27 mouse cellular contexts compared by ENCODE assay signal in the genomic region with DNA sequence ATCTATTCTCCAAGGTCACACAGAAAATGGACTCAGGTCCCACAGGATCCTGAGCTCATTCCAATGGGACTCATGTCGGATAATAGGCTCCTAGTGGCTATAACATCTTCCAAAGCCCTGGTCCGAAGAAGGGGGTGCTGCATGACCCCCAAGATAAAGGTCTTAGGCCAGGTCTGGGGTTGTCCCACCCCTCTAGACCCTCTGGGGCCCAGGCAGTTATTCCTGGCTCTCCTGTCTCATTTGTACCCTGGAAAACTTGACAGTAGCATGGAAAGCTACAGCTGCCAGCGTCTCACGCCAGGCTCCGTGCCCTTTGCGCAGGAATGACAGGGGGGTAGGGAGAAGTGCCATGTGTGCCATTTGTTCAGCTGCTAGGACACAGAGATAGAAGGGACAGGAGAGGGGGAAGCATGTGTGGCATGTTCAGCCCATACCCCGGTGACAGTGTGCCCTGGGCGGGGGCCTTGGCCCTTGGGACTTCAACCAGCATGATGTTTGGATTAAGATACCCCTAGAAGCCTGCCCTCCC. TPM values are rescaled to one million over a fixed set of nuclear protein-coding genes. Genes with fewer than 3 reads are reported as not detected.
A peak's percentile ranks its signal among the peaks of the same experiment; 100 is the strongest.
DNase-seq lines count a peak whose midpoint lies in the region; ATAC-seq and TF ChIP-seq lines count a peak whose summit lies in the region.
"Had no signal": no experiment of that assay in that cellular context is flagged by ENCODE, and none has a peak within 500 bp of the region (broad histone marks: within the 10 kb centered on the region; RNA-seq: fewer than 3 reads in every experiment).

No protein-coding gene starts in this region.

- no peaks in the 10 kb centered on the region for H3K36me3 ChIP-seq in liver, adult 2 months (ENCODE audit: control insufficient read depth, insufficient read depth, low read length)
- H3K36me3 ChIP-seq in liver, postnatal 0 days (replicated peaks; ENCODE audit: insufficient read depth, low read length), result no peaks in the 10 kb centered on the region
- H3K36me3 ChIP-seq in heart, embryonic 12.5 days, result peaks cover 10% of the 10 kb centered on the region
- no peaks in the 10 kb centered on the region for H3K36me3 ChIP-seq in lung, postnatal 0 days (ENCODE audit: insufficient read depth, low read length)
- H3K36me3 ChIP-seq in forebrain, embryonic 14.5 days (ENCODE audit: control insufficient read depth, insufficient read depth, low read length), result no peaks in the 10 kb centered on the region
- H3K36me3 ChIP-seq: hindbrain, embryonic 15.5 days; limb, embryonic 13.5 days; liver, embryonic 15.5 days; midbrain, embryonic 10.5 days; stomach, embryonic 15.5 days had no signal

- peaks cover 23% of the 10 kb centered on the region for H3K4me1 ChIP-seq in liver, adult 2 months (ENCODE audit: control insufficient read depth, insufficient read depth, low read length)
- peaks cover 3% of the 10 kb centered on the region; the same call in 1 of the 2 replicates for H3K4me1 ChIP-seq in liver, postnatal 0 days (ENCODE audit: insufficient read depth)
- H3K4me1 ChIP-seq in heart, embryonic 12.5 days (replicated peaks), result peaks cover 74% of the 10 kb centered on the region
- H3K4me1 ChIP-seq in lung, postnatal 0 days (ENCODE audit: insufficient read depth, low read depth, low read length), result no peaks in the 10 kb centered on the region; the same call in 1 of the 2 replicates
- H3K4me1 ChIP-seq in forebrain, embryonic 14.5 days (ENCODE audit: control insufficient read depth, insufficient read depth, low read length), result no peaks in the 10 kb centered on the region
- H3K4me1 ChIP-seq: hindbrain, embryonic 15.5 days; liver, embryonic 15.5 days had no signal

- H3K4me3 ChIP-seq in liver, adult 2 months (ENCODE audit: insufficient read depth, low read depth, low read length), result no peak overlapping the region
- H3K4me3 ChIP-seq in liver, postnatal 0 days (ENCODE audit: low read depth, low read length), result no peak overlapping the region
- H3K4me3 ChIP-seq in heart, embryonic 12.5 days, result no peak overlapping the region
- H3K4me3 ChIP-seq in lung, postnatal 0 days (ENCODE audit: low read depth, low read length), result no peak overlapping the region
- H3K4me3 ChIP-seq in forebrain, embryonic 14.5 days (ENCODE audit: low read depth, low read length), result no peak overlapping the region
- H3K4me3 ChIP-seq: erythroblast, embryonic 14.5 days; hindbrain, embryonic 15.5 days; limb, embryonic 13.5 days; liver, embryonic 15.5 days; midbrain, embryonic 10.5 days; stomach, embryonic 15.5 days had no signal

- no peaks in the 10 kb centered on the region for H3K27me3 ChIP-seq in liver, adult 2 months (ENCODE audit: control insufficient read depth, insufficient read depth, low read length)
- H3K27me3 ChIP-seq in liver, postnatal 0 days (ENCODE audit: insufficient read depth, low read length), result no peaks in the 10 kb centered on the region
- H3K27me3 ChIP-seq in heart, embryonic 12.5 days (replicated peaks), result no peaks in the 10 kb centered on the region
- H3K27me3 ChIP-seq in lung, postnatal 0 days (replicated peaks; ENCODE audit: insufficient read depth, low read length), result no peaks in the 10 kb centered on the region
- H3K27me3 ChIP-seq in forebrain, embryonic 14.5 days (replicated peaks; ENCODE audit: control insufficient read depth, insufficient read depth, low read length), result no peaks in the 10 kb centered on the region
- H3K27me3 ChIP-seq: hindbrain, embryonic 15.5 days; limb, embryonic 13.5 days; liver, embryonic 15.5 days; stomach, embryonic 15.5 days had no signal

- no peaks in the 10 kb centered on the region for H3K79me2 ChIP-seq in liver, adult 2 months (ENCODE audit: control insufficient read depth, insufficient read depth, low read length)

- H3K9ac ChIP-seq in liver, adult 2 months (ENCODE audit: low read depth, low read length), result no peak overlapping the region
- no peak overlapping the region for H3K9ac ChIP-seq in liver, postnatal 0 days (replicated peaks)
- no peak overlapping the region for H3K9ac ChIP-seq in heart, embryonic 12.5 days
- no peak overlapping the region for H3K9ac ChIP-seq in lung, postnatal 0 days (replicated peaks; ENCODE audit: low read depth)
- no peak overlapping the region for H3K9ac ChIP-seq in forebrain, embryonic 14.5 days (ENCODE audit: low read length)
- H3K9ac ChIP-seq: forebrain, postnatal 0 days; hindbrain, embryonic 15.5 days; limb, embryonic 13.5 days; liver, embryonic 15.5 days; stomach, embryonic 15.5 days had no signal

- 74% methylated on average over 8 of the region's 8 CpGs for WGBS in liver, adult 2 months
- WGBS in liver, postnatal 0 days (ENCODE audit: insufficient replicate concordance), result 83% methylated on average over 8 of the region's 8 CpGs
- WGBS in heart, embryonic 12.5 days, result 83% methylated on average over 8 of the region's 8 CpGs
- WGBS in lung, postnatal 0 days, result 91% methylated on average over 8 of the region's 8 CpGs
- WGBS in forebrain, embryonic 14.5 days, result 92% methylated on average over 8 of the region's 8 CpGs

- DNase-seq in liver, adult 2 months (ENCODE audit: extremely low read depth, low read depth, low spot score), result peak; percentile 68
- no peak for DNase-seq in liver, postnatal 0 days
- DNase-seq in heart, postnatal 36 days, result peak; percentile 37 to 67
- no peak for DNase-seq in lung, postnatal 0 days (ENCODE audit: low spot score)
- no peak for DNase-seq in spleen, postnatal 36 days (ENCODE audit: low spot score in 2 of 2)
- DNase-seq in forebrain, embryonic 14.5 days (ENCODE audit: low spot score), result no peak
- DNase-seq: B cell, adult 2 months; cerebellum, adult 18-20 months; forebrain, postnatal 0 days; kidney, adult 8-10 months; kidney, postnatal 25 days; lung, postnatal 36 days had no signal

- no peak overlapping the region for H3K27ac ChIP-seq in liver, adult 2 months (replicated peaks; ENCODE audit: insufficient read depth, low read depth, low read length)
- H3K27ac ChIP-seq in liver, postnatal 0 days (ENCODE audit: low read depth), result no peak overlapping the region
- peak overlapping the region; percentile 95 for H3K27ac ChIP-seq in heart, embryonic 12.5 days (ENCODE audit: poor library complexity, severe bottlenecking)
- H3K27ac ChIP-seq in lung, postnatal 0 days (ENCODE audit: low read length), result no peak overlapping the region
- no peak overlapping the region for H3K27ac ChIP-seq in forebrain, embryonic 14.5 days (ENCODE audit: low read depth, low read length)
- H3K27ac ChIP-seq: hindbrain, embryonic 15.5 days; limb, embryonic 13.5 days; liver, embryonic 15.5 days; midbrain, embryonic 10.5 days; stomach, embryonic 15.5 days had no signal

- no peaks in the 10 kb centered on the region for H3K9me3 ChIP-seq in liver, postnatal 0 days (ENCODE audit: low read length)
- H3K9me3 ChIP-seq in heart, embryonic 12.5 days (replicated peaks), result no peaks in the 10 kb centered on the region
- H3K9me3 ChIP-seq in lung, postnatal 0 days (ENCODE audit: low read length), result no peaks in the 10 kb centered on the region
- H3K9me3 ChIP-seq in forebrain, embryonic 14.5 days (replicated peaks; ENCODE audit: control insufficient read depth, low read length), result no peaks in the 10 kb centered on the region
- H3K9me3 ChIP-seq: hindbrain, embryonic 15.5 days; limb, embryonic 13.5 days; liver, embryonic 15.5 days; midbrain, embryonic 10.5 days; stomach, embryonic 15.5 days had no signal

- no peak overlapping the region for H3K4me2 ChIP-seq in liver, postnatal 0 days (ENCODE audit: low read depth, low read length)
- peak overlapping the region; percentile 70; the same call in 1 of the 2 replicates for H3K4me2 ChIP-seq in heart, embryonic 12.5 days
- no peak overlapping the region for H3K4me2 ChIP-seq in lung, postnatal 0 days (replicated peaks; ENCODE audit: low read depth, low read length)
- H3K4me2 ChIP-seq in forebrain, embryonic 14.5 days (ENCODE audit: low read length), result no peak overlapping the region
- H3K4me2 ChIP-seq: hindbrain, embryonic 15.5 days; limb, embryonic 13.5 days; liver, embryonic 15.5 days; stomach, embryonic 15.5 days had no signal

- intact Hi-C loops in heart, postnatal 36 days (cut with DNase I), result no loop called here

- no peak for TF ChIP-seq POLR2A in liver, adult 2 months (IDR thresholded peaks at IDR 0.05; ENCODE audit: extremely low read depth, insufficient read depth, low read length)

- TF ChIP-seq CTCF in liver, adult 2 months (IDR thresholded peaks at IDR 0.05; ENCODE audit: low read depth, low read length), result no peak
- no peak for TF ChIP-seq CTCF in liver, postnatal 0 days (IDR thresholded peaks at IDR 0.05; ENCODE audit: low read depth)
- no peak for TF ChIP-seq CTCF in lung, postnatal 0 days (IDR thresholded peaks at IDR 0.05)

- ATAC-seq in liver, postnatal 0 days, result no peak
- ATAC-seq in heart, embryonic 12.5 days (ENCODE audit: insufficient number of reproducible peaks, low FRiP score), result no peak
- ATAC-seq in lung, postnatal 0 days, result no peak
- no peak for ATAC-seq in activated CD4-positive, CD25-positive, alpha-beta regulatory T cell, adult 4 months
- no peak for ATAC-seq in forebrain, embryonic 14.5 days
- ATAC-seq: forebrain, postnatal 0 days had no signal

- TF ChIP-seq EP300 in liver, postnatal 0 days (IDR thresholded peaks at IDR 0.05; ENCODE audit: low read depth), result no peak
- no peak for TF ChIP-seq EP300 in lung, postnatal 0 days (IDR thresholded peaks at IDR 0.05)

RNA-seq across cellular contexts. Expression of gene Ldb3, which starts 0.8 kb away (rescaled TPM):
- total RNA-seq in liver, adult 2 months (2014; rRNA removed), result 0.18 TPM in 1 of 2 replicates, not detected in the other
- 0.06 TPM in 2 replicates for polyA plus RNA-seq in liver, adult 2 months (2012; rRNA removed)
- 0.26 and 3.2 TPM in 2 replicates for polyA plus RNA-seq in liver, postnatal 0 days (2015; fragmentation: Nextera tagmentation; extraction: Ambion mirVana)
- 226 and 239 TPM in 2 replicates for polyA plus RNA-seq in heart, embryonic 12.5 days (2016; fragmentation: Nextera tagmentation; extraction: Ambion mirVana)
- total RNA-seq in heart, postnatal 36 days (2021), result 100 to 1,000 TPM; 988 to 990 TPM
- polyA plus RNA-seq in lung, postnatal 0 days (2015; fragmentation: Nextera tagmentation; extraction: Ambion mirVana), result 2.6 and 3.3 TPM in 2 replicates
- not detected for polyA plus RNA-seq in activated CD4-positive, CD25-positive, alpha-beta regulatory T cell, adult 4 months (2017; shearing (Covaris generic))
- 0.49 and 0.63 TPM in 2 replicates for polyA plus RNA-seq in forebrain, embryonic 14.5 days (2014; fragmentation: Nextera tagmentation; extraction: Ambion mirVana)
- total RNA-seq: monocyte, adult 5-6 weeks had no signal
- polyA plus RNA-seq: erythroblast, embryonic 14.5 days had no signal

RNA-seq across cellular contexts. Expression of gene Opn4, which starts 10.7 kb away (rescaled TPM):
- total RNA-seq in liver, adult 2 months (2014; rRNA removed), result not detected in 2 replicates
- polyA plus RNA-seq in liver, adult 2 months (2012; rRNA removed), result not detected in 2 replicates
- polyA plus RNA-seq in liver, postnatal 0 days (2015; fragmentation: Nextera tagmentation; extraction: Ambion mirVana), result not detected in 2 replicates
- polyA plus RNA-seq in heart, embryonic 12.5 days (2016; fragmentation: Nextera tagmentation; extraction: Ambion mirVana), result 4.3 and 4.9 TPM in 2 replicates
- total RNA-seq in heart, postnatal 36 days (2021), result 1 to 10 TPM; 2.2 to 3.1 TPM
- 0.12 and 0.15 TPM in 2 replicates for polyA plus RNA-seq in lung, postnatal 0 days (2015; fragmentation: Nextera tagmentation; extraction: Ambion mirVana)
- polyA plus RNA-seq in activated CD4-positive, CD25-positive, alpha-beta regulatory T cell, adult 4 months (2017; shearing (Covaris generic)), result not detected
- not detected in 2 replicates for polyA plus RNA-seq in forebrain, embryonic 14.5 days (2014; fragmentation: Nextera tagmentation; extraction: Ambion mirVana)
- total RNA-seq: adrenal gland, postnatal 14 days; layer of hippocampus, postnatal 14 days; left cerebral cortex, postnatal 10 days; monocyte, adult 5-6 weeks had no signal
- polyA plus RNA-seq: embryonic facial prominence, embryonic 11.5 days; erythroblast, embryonic 14.5 days; gonadal fat pad, adult 2 months; hindbrain, embryonic 15.5 days; limb, embryonic 13.5 days; liver, embryonic 15.5 days; neural tube, embryonic 14.5 days; stomach, embryonic 15.5 days had no signal

Comparison
In these comparisons a context has a peak if more than half of its experiments do, and no peak if none do; other contexts are left out.
1. DNase-seq: peak in liver, adult 2 months (single experiment) and heart, postnatal 36 days (2 of 2); none in liver, postnatal 0 days (single experiment), lung, postnatal 0 days (single experiment), spleen, postnatal 36 days (0 of 2) and forebrain, embryonic 14.5 days (single experiment).
2. RNA of gene Ldb3, which starts 0.8 kb away (polyA plus RNA-seq): 226 to 239 TPM in heart, embryonic 12.5 days; 2.6 to 3.3 TPM in lung, postnatal 0 days, 0.49 to 0.63 TPM in forebrain, embryonic 14.5 days, 0.26 to 3.2 TPM in liver, postnatal 0 days, 0.06 TPM in liver, adult 2 months and not detected in activated CD4-positive, CD25-positive, alpha-beta regulatory T cell, adult 4 months; every median in the first group is over 10 times any median in the second.